Mouse (Mus musculus) heart, embryonic 12.5 days (tissue): ENCODE measurements around the gene Srsf4. TPM values are rescaled to one million over a fixed set of nuclear protein-coding genes. Genes with fewer than 3 reads are reported as not detected.

Source experiments
- ATAC-seq: fragments of 200-750 bp; cut with Nextera tagmentation; 2 replicates; pipeline ENCODE4 v1.8.0; 2017; ENCODE audit warnings: moderate TSS enrichment, moderate library complexity; ENCODE audit not compliant: insufficient number of reproducible peaks, low FRiP score
- H3K27ac ChIP-seq: fragments of 300-500 bp; sonication (generic); 2 replicates; pipeline ENCODE4 v1.5.1; 2016; ENCODE audit warnings: mild to moderate bottlenecking, moderate library complexity; ENCODE audit not compliant: poor library complexity, severe bottlenecking
- H3K27me3 ChIP-seq: fragments of 300-500 bp; sonication (generic); replicated peaks from 2 replicates; pipeline ENCODE4 v1.6.1; 2016; ENCODE audit warnings: mild to moderate bottlenecking, moderate library complexity
- H3K36me3 ChIP-seq: fragments of 300-500 bp; sonication (generic); 2 replicates; pipeline ENCODE4 v1.6.1; 2016; ENCODE audit warnings: mild to moderate bottlenecking, moderate library complexity
- H3K4me1 ChIP-seq: fragments of 300-500 bp; sonication (generic); replicated peaks from 2 replicates; pipeline ENCODE4 v1.6.1; 2016; ENCODE audit warnings: mild to moderate bottlenecking
- H3K4me2 ChIP-seq: fragments of 300-500 bp; sonication (generic); 2 replicates; pipeline ENCODE4 v1.6.1; 2016; ENCODE audit warnings: mild to moderate bottlenecking, moderate library complexity
- H3K4me3 ChIP-seq: fragments of 300-500 bp; sonication (generic); 2 replicates; pipeline ENCODE4 v1.5.1; 2016; ENCODE audit warnings: mild to moderate bottlenecking
- H3K9ac ChIP-seq: fragments of 300-500 bp; sonication (generic); 2 replicates; pipeline ENCODE4 v1.6.1; 2016; ENCODE audit warnings: mild to moderate bottlenecking, moderate library complexity
- H3K9me3 ChIP-seq: fragments of 300-500 bp; sonication (generic); replicated peaks from 2 replicates; pipeline ENCODE4 v1.6.1; 2016; ENCODE audit warnings: mild to moderate bottlenecking, moderate library complexity
- WGBS: fragments of 180-500 bp; shearing (Covaris S2); methylation state at CpG from one replicate; pipeline ENCODE4 v1.1.7; 2016; 5-methylcytosine and 5-hydroxymethylcytosine counted together
- polyA plus RNA-seq: library from polyadenylated mRNA; unstranded; fragments of >200 nt; fragmentation: Nextera tagmentation; extraction: Ambion mirVana; gene quantifications from 2 replicates; pipeline ENCODE4 v1.2.1, GENCODE M21; 2016

Gene Srsf4
- polyA plus RNA-seq, 1 experiment from 2014 or later: 87.1 TPM

GRCm38 (mm10) chr4:131924096-131924810, 50.8 kb downstream of the Srsf4 start:
- Histone ChIP-seq H3K27me3 (peaks cover 8% of the 10 kb centered on the region; the same call in 1 of the 2 replicates), H3K9ac (no peak overlapping the region), H3K4me2 (peak overlapping the region; percentile 4; the same call in 1 of the 2 replicates), H3K4me3 (no peak overlapping the region), H3K27ac (peak overlapping the region; percentile 55), H3K9me3 (no peaks in the 10 kb centered on the region), H3K36me3 (peaks cover 43% of the 10 kb centered on the region), H3K4me1 (peaks cover 74% of the 10 kb centered on the region)
- WGBS: 60% methylated on average over 6 of the region's 6 CpGs
- ATAC-seq: no peak

- no peaks in the 10 kb centered on the region for H3K9me3 ChIP-seq
- H3K4me1 ChIP-seq: peaks cover 44% of the 10 kb centered on the region
- no peak overlapping the region for H3K9ac ChIP-seq
- ATAC-seq: no peak
- no peaks in the 10 kb centered on the region for H3K27me3 ChIP-seq
- peaks cover 67% of the 10 kb centered on the region for H3K36me3 ChIP-seq
- H3K27ac ChIP-seq: no peak overlapping the region
- no peak overlapping the region for H3K4me2 ChIP-seq
- H3K4me3 ChIP-seq: no peak overlapping the region
- WGBS: 79% methylated on average over 6 of the region's 6 CpGs
Measured at GRCm38 (mm10) chr4:131929146-131929545, 55.7 kb downstream of the Srsf4 start.

- Histone ChIP-seq H3K4me1 (peaks cover 14% of the 10 kb centered on the region; the same call in 1 of the 2 replicates), H3K27ac (no peak overlapping the region), H3K9me3 (no peaks in the 10 kb centered on the region), H3K36me3 (peaks cover 29% of the 10 kb centered on the region), H3K27me3 (no peaks in the 10 kb centered on the region), H3K4me2 (no peak overlapping the region), H3K9ac (no peak overlapping the region), H3K4me3 (no peak overlapping the region)
- WGBS: 85% methylated on average over 2 of the region's 2 CpGs
- ATAC-seq: no peak
Measured at GRCm38 (mm10) chr4:131939459-131939858, 66.0 kb downstream of the Srsf4 start.

GRCm38 (mm10) chr4:131940846-131941245, 67.4 kb downstream of the Srsf4 start:
- H3K4me1 ChIP-seq: peaks cover 18% of the 10 kb centered on the region
- 96% methylated on average over 4 of the region's 4 CpGs for WGBS
- no peak overlapping the region for H3K4me3 ChIP-seq
- no peak overlapping the region for H3K4me2 ChIP-seq
- H3K27me3 ChIP-seq: no peaks in the 10 kb centered on the region
- peaks cover 15% of the 10 kb centered on the region for H3K36me3 ChIP-seq
- no peak overlapping the region for H3K9ac ChIP-seq
- no peaks in the 10 kb centered on the region for H3K9me3 ChIP-seq
- ATAC-seq: no peak
- no peak overlapping the region for H3K27ac ChIP-seq

GRCm38 (mm10) chr4:131947848-131948247, 74.4 kb downstream of the Srsf4 start:
- 93% methylated on average over 11 of the region's 11 CpGs for WGBS
- H3K4me2 ChIP-seq: no peak overlapping the region
- peaks cover 13% of the 10 kb centered on the region for H3K4me1 ChIP-seq
- no peak for ATAC-seq
- H3K27me3 ChIP-seq: no peaks in the 10 kb centered on the region
- H3K9ac ChIP-seq: no peak overlapping the region
- H3K9me3 ChIP-seq: peaks cover 3% of the 10 kb centered on the region; the same call in 1 of the 2 replicates
- no peak overlapping the region for H3K4me3 ChIP-seq
- H3K36me3 ChIP-seq: peaks cover 4% of the 10 kb centered on the region
- no peak overlapping the region for H3K27ac ChIP-seq

- H3K4me2 ChIP-seq: no peak overlapping the region
- H3K9me3 ChIP-seq: peaks cover 3% of the 10 kb centered on the region; the same call in 1 of the 2 replicates
- no peak overlapping the region for H3K9ac ChIP-seq
- H3K27ac ChIP-seq: no peak overlapping the region
- peaks cover 11% of the 10 kb centered on the region for H3K4me1 ChIP-seq
- peaks cover 16% of the 10 kb centered on the region for H3K36me3 ChIP-seq
- no peaks in the 10 kb centered on the region for H3K27me3 ChIP-seq
- ATAC-seq: no peak
- H3K4me3 ChIP-seq: no peak overlapping the region
- 52% methylated on average over 5 of the region's 5 CpGs for WGBS
Measured at GRCm38 (mm10) chr4:131949903-131950302, 76.5 kb downstream of the Srsf4 start.

- H3K27ac ChIP-seq: 0 out of 2 replicates have a peak overlapping the region, but pooled peaks have one; percentile 6
- H3K4me2 ChIP-seq: no peak overlapping the region
- H3K4me3 ChIP-seq: no peak overlapping the region
- WGBS: 61% methylated on average over 8 of the region's 8 CpGs
- H3K9ac ChIP-seq: no peak overlapping the region
- no peaks in the 10 kb centered on the region for H3K27me3 ChIP-seq
- no peak for ATAC-seq
- peaks cover 8% of the 10 kb centered on the region for H3K4me1 ChIP-seq
- H3K36me3 ChIP-seq: peaks cover 22% of the 10 kb centered on the region
- H3K9me3 ChIP-seq: peaks cover 3% of the 10 kb centered on the region; the same call in 1 of the 2 replicates
Measured at GRCm38 (mm10) chr4:131950657-131951056, 77.2 kb downstream of the Srsf4 start.

Other genes with a start within 250 kb of the Srsf4 start
- 1.8 and 2.5 TPM in 2 replicates for gene Ptpru, start 35.3 kb upstream of the Srsf4 start, polyA plus RNA-seq
- gene Mecr, start 30.1 kb upstream of the Srsf4 start, polyA plus RNA-seq: 33.9 and 35.7 TPM in 2 replicates
- gene Tmem200b, start 48.2 kb downstream of the Srsf4 start, polyA plus RNA-seq: 6.9 and 8.2 TPM in 2 replicates
- gene Gm10300, start 201.1 kb downstream of the Srsf4 start, polyA plus RNA-seq: 0.15 and 0.28 TPM in 2 replicates
- 97.6 and 102 TPM in 2 replicates for gene Epb41, start 201.7 kb downstream of the Srsf4 start, polyA plus RNA-seq